Mouse (Mus musculus): ENCODE measurements around the gene Gadd45a. TPM values are rescaled to one million over a fixed set of nuclear protein-coding genes. Genes with fewer than 3 reads are reported as not detected.

Gene Gadd45a
- total and polyA plus RNA-seq, 3 experiments = 12.5 to 26.2 (median 19.5) TPM

- Histone ChIP-seq H3K4me3 (replicated peaks in 1 of 3; ENCODE audit: low read depth in 2 of 3, low read length in 2 of 3, poor library complexity in 1 of 3) (peak overlapping the region in 1 of 3 experiments; percentile 7), H3K4me2 (ENCODE audit: insufficient read depth, low read depth, poor library complexity, severe bottlenecking) (0 out of 2 replicates have a peak overlapping the region, but pooled peaks have one; percentile 38), H3K79me2 (replicated peaks; ENCODE audit: control insufficient read depth, extremely low read depth, insufficient read depth, poor library complexity, severe bottlenecking) (no peaks in the 10 kb centered on the region), H3K36me3 (replicated peaks in 1 of 2; ENCODE audit: control insufficient read depth in 1 of 2, insufficient read depth in 1 of 2, low read length in 1 of 2) (peaks cover 0 to 14% of the 10 kb centered on the region in 2 experiments), H3K4me1 (ENCODE audit: control insufficient read depth in 1 of 2, insufficient read depth in 2 of 2) (peaks cover 26 to 46% of the 10 kb centered on the region in 2 experiments), H3K9me3 (replicated peaks; ENCODE audit: low read length) (no peaks in the 10 kb centered on the region), H3K9ac (ENCODE audit: insufficient read depth, low read depth) (0 out of 2 replicates have a peak overlapping the region, but pooled peaks have one; percentile 45), H3K27me3 (replicated peaks) (no peaks in the 10 kb centered on the region), H3K27ac (ENCODE audit: insufficient read depth, low read depth) (peak overlapping the region; percentile 6; the same call in 1 of the 2 replicates)
- TF ChIP-seq POLR2AphosphoS2 (IDR thresholded peaks at IDR 0.05; ENCODE audit: low read depth, low read length) (no peak), TCF12 (IDR thresholded peaks at IDR 0.05; ENCODE audit: low read depth, low read length) (no peak), ETS1 (conservative IDR thresholded peaks at IDR 0.05; ENCODE audit: low read depth, low read length) (no peak), MEF2A (IDR thresholded peaks at IDR 0.05; ENCODE audit: borderline replicate concordance, low read depth, low read length) (no peak), E2F4 (IDR thresholded peaks at IDR 0.05; ENCODE audit: insufficient replicate concordance, low read depth, low read length) (no peak), MYC (IDR thresholded peaks at IDR 0.05; ENCODE audit: low read depth, low read length) (no peak), TBP (conservative IDR thresholded peaks at IDR 0.05; ENCODE audit: low read depth, low read length) (no peak), MXI1 (IDR thresholded peaks at IDR 0.05; ENCODE audit: low read depth, low read length) (no peak), UBTF (IDR thresholded peaks at IDR 0.05; ENCODE audit: low read depth, low read length) (no peak), MAZ (IDR thresholded peaks at IDR 0.05; ENCODE audit: low read depth, low read length) (no peak), JUN (IDR thresholded peaks at IDR 0.05; ENCODE audit: insufficient read depth, low read depth, low read length) (no peak), MAX (IDR thresholded peaks at IDR 0.05; ENCODE audit: low read length) (no peak), CHD2 (IDR thresholded peaks at IDR 0.05; ENCODE audit: low read length) (no peak), RAD21 (IDR thresholded peaks at IDR 0.05; ENCODE audit: low read depth, low read length) (no peak), SMC3 (IDR thresholded peaks at IDR 0.05; ENCODE audit: low read depth, low read length) (no peak), EP300 (IDR thresholded peaks at IDR 0.05; ENCODE audit: low read length) (no peak), ZC3H11A (IDR thresholded peaks at IDR 0.05; ENCODE audit: low read depth, low read length) (no peak), HCFC1 (IDR thresholded peaks at IDR 0.05; ENCODE audit: low read depth, low read length) (no peak), CTCF (conservative IDR thresholded peaks at IDR 0.05 in 1 of 2, IDR thresholded peaks at IDR 0.05 in 1 of 2; ENCODE audit: low read depth in 2 of 2, low read length in 2 of 2) (no peak), USF2 (conservative IDR thresholded peaks at IDR 0.05; ENCODE audit: low read depth, low read length) (no peak)
- DNase-seq (ENCODE audit: extremely low read depth) = no peak
- in situ Hi-C loops (cut with MboI; ENCODE audit: low pct_ligation_motif_present, low pct_unique_long_range_greater_than_20kb, low sequenced_read_pairs) = no loop called here
- dilution Hi-C loops (cut with MboI; ENCODE audit: extremely low pct_ligation_motif_present, extremely low pct_unique_long_range_greater_than_20kb, low sequenced_read_pairs) = no loop called here
Observed at GRCm38 (mm10) chr6:67014679-67015075, 22.6 kb downstream of the Gadd45a start.

GRCm38 (mm10) chr6:67013949-67014678 lies 23.1 kb downstream of the Gadd45a start:
- H3K9ac ChIP-seq (ENCODE audit: insufficient read depth, low read depth) = no peak overlapping the region

More at GRCm38 (mm10) chr6:67013949-67014678, 23.1 kb downstream of the Gadd45a start:
- H3K4me3 ChIP-seq (replicated peaks in 1 of 3; ENCODE audit: low read depth in 2 of 3, low read length in 2 of 3, poor library complexity in 1 of 3) = no peak overlapping the region
- TF ChIP-seq NRF1 (IDR thresholded peaks at IDR 0.05; ENCODE audit: low read depth, low read length) (no peak), MYC (IDR thresholded peaks at IDR 0.05; ENCODE audit: low read depth, low read length) (no peak), JUND (conservative IDR thresholded peaks at IDR 0.05; ENCODE audit: low read depth, low read length) (no peak), IRF4 (IDR thresholded peaks at IDR 0.05; ENCODE audit: low read depth, low read length) (peak; percentile 34; the same call in 1 of the 2 replicates)
- in situ Hi-C loops (cut with MboI; ENCODE audit: low pct_ligation_motif_present, low pct_unique_long_range_greater_than_20kb, low sequenced_read_pairs) = no loop called here
- no peak overlapping the region for H3K27ac ChIP-seq (ENCODE audit: insufficient read depth, low read depth)
- H3K4me1 ChIP-seq (ENCODE audit: control insufficient read depth in 1 of 2, insufficient read depth in 2 of 2) = peaks cover 26 to 46% of the 10 kb centered on the region in 2 experiments
- H3K27me3 ChIP-seq (replicated peaks) = no peaks in the 10 kb centered on the region
- dilution Hi-C loops (cut with MboI; ENCODE audit: extremely low pct_ligation_motif_present, extremely low pct_unique_long_range_greater_than_20kb, low sequenced_read_pairs) = no loop called here
- no peaks in the 10 kb centered on the region for H3K9me3 ChIP-seq (replicated peaks; ENCODE audit: low read length)
- no peak overlapping the region for H3K4me2 ChIP-seq (ENCODE audit: insufficient read depth, low read depth, poor library complexity, severe bottlenecking)
- DNase-seq (ENCODE audit: extremely low read depth) = no peak
- peaks cover 0 to 14% of the 10 kb centered on the region in 2 experiments for H3K36me3 ChIP-seq (replicated peaks in 1 of 2; ENCODE audit: control insufficient read depth in 1 of 2, insufficient read depth in 1 of 2, low read length in 1 of 2)
- no peaks in the 10 kb centered on the region for H3K79me2 ChIP-seq (replicated peaks; ENCODE audit: control insufficient read depth, extremely low read depth, insufficient read depth, poor library complexity, severe bottlenecking)
